Mouse (Mus musculus) ES-E14 (cell line): Measurements from ENCODE around the gene Rtf1.

Experiments used
- CHD2 ChIP-seq: IDR thresholded peaks from 2 replicates; pipeline ENCODE4 v1.6.1; 2014; ENCODE audit warnings: mild to moderate bottlenecking, low read depth, low read length, inconsistent platforms
- HCFC1 ChIP-seq: IDR thresholded peaks from 2 replicates; pipeline ENCODE4 v1.6.1; 2012; ENCODE audit warnings: low read length, inconsistent platforms, borderline replicate concordance; ENCODE audit not compliant: insufficient read depth
- MAFK ChIP-seq: IDR thresholded peaks from 2 replicates; pipeline ENCODE4 v1.6.1; 2014; ENCODE audit warnings: mild to moderate bottlenecking, low read depth, low read length, inconsistent platforms; ENCODE audit not compliant: insufficient read depth
- ZC3H11A ChIP-seq: IDR thresholded peaks from 2 replicates; pipeline ENCODE4 v1.6.1; 2012; ENCODE audit warnings: low read depth, mild to moderate bottlenecking, inconsistent platforms, low read length, borderline replicate concordance
- ZNF384 ChIP-seq: IDR thresholded peaks from 2 replicates; pipeline ENCODE4 v1.6.1; 2012; ENCODE audit warnings: low read depth, low read length, inconsistent platforms

DNA sequence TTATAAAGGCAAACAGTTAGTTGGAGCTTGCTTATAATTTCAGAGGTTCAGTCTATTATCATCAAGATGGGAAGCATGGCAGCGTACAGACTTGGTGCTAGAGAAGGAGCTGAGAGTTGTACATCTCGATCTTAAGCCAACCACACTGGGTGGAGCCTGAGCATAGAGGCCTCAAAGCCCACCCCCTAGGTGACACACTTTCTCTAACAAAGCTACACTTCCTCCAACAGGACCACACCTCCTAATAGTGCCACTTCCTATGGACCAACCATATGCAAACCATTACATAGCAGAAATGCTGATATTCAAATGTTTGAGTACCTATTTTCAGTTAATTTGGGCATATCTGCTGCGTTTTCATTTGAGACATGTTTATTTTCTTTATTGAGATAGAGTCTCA, 35.1 kb downstream of the Rtf1 start:
- TF ChIP-seq HCFC1 (no peak), CHD2 (no peak), ZC3H11A (no peak), ZNF384 (no peak), MAFK (no peak)
